Mouse (Mus musculus): ENCODE results near the gene Dpep1.
"Not testable (repeated sequence)": the region's sequence is repeated elsewhere in the genome, so short reads cannot be mapped to it uniquely, and the experiment has no call there.

- TF ChIP-seq POLR2A (IDR thresholded peaks at IDR 0.05; ENCODE audit: low read depth, low read length); CTCF (conservative IDR thresholded peaks at IDR 0.05; ENCODE audit: insufficient read depth, insufficient read length, low read depth, low read length): not testable (repeated sequence)
Measured at GRCm38 (mm10) chr8:123230326-123230725, 44.3 kb downstream of the Dpep1 start.

Measured in kidney, adult 2 months (tissue).